Mouse (Mus musculus) cerebellum, postnatal 14 days (tissue): ENCODE measurements at regions not wholly inside any gene's neighbourhood (a gene's known extent, or its start where the extent isn't known, plus 50 kb on each side); places are given as distances from the start of the nearest gene placed in this dataset.

Source experiments
- DNase-seq, 2 experiments: peaks; one replicate each; pipeline ENCODE4 v3.0.0; 2021; ENCODE audit warnings: mixed read lengths in 2 of 2

DNA sequence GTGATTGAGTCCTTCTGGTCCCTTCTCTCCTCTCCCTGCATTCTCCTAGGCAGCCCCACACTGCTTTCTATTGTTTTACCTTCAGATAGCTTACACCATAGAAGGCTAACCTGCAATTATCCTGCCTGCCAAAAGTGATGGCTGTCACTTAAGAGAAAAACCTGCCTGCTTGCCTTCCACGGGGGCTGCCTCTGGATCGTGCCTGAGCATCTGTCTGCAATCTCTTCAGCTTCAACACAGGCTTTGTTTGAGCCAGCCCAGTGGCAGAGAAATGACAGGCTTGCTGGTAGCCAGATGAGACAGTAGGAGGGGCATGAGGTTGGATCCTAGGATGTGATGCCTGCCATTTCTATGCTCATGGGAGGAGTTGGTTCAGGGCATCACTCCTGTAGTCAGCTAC lies 345.2 kb upstream of the Tshz3 start:
- no peak for DNase-seq

DNA sequence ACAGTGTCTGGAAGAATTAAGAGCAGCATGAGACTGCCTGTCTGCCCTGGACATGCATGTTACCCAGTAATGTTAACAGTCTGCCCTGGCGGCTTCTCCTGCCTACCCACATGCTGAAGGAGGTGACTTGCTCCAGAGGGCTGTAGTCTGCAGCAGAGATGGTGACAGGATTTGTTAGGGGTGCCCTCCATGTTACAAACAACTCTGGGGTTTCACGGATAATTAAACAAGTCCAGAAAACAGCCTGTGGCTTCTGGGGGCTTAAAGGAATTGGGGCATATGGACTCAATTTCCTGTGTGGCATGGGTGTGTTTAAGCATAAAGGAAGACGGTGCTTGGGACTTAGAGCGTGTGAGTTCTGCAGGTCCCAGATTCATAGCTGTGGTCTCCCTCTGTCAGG lies 347.3 kb upstream of the Tshz3 start:
- no peak for DNase-seq

DNA sequence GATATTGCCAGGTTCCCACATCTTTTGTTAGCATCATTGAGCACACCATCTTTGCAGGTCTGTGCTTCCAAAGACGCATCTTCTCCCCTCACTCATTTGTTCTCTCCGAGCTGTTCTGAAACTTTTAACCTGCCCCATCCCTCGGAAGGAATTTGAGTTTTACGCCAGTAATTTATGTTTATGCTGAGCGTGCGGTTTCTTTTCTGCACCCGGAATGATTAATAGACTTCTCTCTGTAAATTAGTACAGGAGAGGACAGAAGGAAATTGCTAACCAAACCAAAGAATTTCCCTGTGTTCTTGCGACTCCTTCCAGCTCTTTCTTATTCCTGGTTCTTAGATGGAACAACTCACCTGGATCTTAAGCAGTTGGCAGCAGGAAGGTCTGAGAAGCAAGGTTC lies 349.7 kb upstream of the Tshz3 start:
- DNase-seq, result no peak

DNA sequence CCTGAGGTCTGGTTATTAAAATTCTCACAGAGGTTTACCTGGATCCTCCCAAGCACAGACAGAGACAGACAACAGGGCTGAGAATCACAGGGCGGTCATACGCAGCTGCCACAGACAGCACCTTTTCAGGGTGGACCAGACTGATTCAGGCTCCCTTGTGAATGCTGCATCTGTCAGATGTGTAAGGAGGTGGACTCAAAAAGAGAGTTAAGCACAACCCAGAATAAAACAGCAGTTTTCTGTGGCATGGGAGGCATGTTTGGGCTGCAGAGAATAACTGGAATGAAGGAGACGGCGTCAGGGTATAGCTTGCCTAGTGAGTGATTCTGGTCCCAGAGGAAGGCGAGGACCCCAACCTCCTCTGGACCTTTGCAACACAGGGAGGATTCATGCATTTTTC lies 363.1 kb upstream of the Tshz3 start:
- DNase-seq, result no peak

DNA sequence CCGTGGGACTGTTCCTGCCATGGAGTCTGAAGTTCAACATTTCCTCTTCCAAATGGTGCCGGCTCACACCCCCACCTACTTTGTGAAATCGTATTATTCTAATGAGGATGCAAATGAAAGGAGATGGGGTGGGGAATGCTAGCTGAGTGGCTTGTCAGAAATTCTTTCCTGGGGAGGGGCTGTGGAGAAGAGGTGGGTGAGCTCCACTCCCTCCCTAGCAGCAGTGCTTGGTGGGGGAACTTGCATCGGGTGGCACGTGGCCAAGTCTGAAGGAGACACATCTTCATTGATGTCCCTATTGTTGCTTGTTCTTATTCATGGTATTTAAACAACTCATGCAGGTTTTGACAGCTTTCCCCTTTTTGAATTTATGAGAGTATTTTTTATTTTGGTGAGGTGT lies 363.8 kb upstream of the Tshz3 start:
- DNase-seq, result peak in 1 of 2 experiments; percentile 18

DNA sequence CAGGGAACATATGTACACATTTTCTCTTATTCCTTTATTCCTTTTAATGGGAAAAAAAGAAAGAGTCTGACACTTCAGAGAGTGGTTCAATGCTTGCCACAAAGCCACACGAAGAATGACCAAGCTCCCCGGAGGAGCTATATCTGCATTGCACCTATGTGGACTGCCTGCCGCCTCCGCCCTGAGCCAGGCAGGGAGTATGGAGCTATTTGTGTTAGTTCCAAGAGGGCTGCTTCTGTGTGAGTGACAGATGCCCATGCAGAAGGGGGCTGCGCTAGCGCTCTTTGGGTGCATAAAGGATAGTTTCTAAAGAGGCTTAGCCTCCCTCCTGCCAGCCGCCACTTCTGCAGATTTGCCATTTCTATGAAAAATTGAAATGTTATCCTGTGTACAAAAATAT lies 365.3 kb upstream of the Tshz3 start:
- DNase-seq, result no peak

DNA sequence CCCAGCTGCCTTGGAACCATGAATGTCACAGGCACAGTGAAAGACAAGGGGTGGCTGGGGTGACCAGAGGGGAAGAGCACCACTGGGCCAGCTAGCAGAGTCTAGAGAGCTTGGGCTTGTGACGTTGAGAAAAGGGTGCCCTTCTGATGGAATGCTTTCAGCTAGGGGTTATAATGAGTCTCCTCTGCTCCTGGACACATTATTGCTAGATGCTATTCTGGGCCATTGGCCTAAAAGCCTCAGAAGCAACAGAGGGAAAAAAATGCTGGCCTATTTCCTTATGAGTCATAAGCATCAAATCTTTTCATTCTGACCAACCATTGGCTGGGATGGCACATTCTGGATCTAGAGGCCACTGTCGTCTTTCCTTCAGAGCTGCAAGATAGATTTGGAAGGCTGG lies 369.8 kb upstream of the Tshz3 start:
- no peak for DNase-seq

DNA sequence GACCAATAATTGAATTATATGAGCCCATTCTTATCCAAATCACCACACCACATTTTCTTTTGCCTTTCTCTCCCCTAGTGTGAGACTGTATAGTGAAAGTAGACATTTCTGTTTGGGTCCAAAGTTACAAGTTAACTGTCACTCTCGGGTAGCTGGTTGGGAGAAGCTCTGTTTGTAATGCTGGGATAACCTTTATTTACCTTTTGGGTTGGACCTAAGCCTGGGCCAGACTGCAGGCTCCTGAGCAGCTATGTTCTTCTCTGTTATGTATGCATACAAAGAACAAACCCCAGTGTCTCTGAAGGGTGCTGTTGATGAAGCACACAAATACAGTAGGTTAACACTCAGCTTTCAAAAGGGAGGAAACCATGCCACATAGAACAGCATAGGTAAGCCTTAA lies 373.9 kb upstream of the Tshz3 start:
- DNase-seq, result no peak

DNA sequence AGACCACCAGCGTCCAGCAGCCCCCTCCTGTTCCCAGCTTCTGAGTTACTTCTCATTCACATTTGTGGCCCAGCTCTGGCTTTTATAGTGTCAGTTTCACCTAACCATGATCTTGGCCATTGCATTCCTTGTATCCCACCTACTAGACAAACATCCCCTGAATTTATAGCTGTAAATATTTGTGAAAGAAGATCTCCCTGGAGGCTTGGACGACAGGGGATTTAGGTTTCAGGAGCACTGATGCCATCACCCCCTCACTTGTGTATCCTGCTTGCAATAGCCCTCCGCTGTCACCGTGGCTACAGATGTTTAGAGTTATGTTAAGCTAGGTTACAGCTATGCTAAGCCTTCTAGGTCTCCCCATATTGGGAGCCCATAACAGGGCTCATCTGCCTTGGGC lies 375.7 kb upstream of the Tshz3 start:
- DNase-seq, result no peak

DNA sequence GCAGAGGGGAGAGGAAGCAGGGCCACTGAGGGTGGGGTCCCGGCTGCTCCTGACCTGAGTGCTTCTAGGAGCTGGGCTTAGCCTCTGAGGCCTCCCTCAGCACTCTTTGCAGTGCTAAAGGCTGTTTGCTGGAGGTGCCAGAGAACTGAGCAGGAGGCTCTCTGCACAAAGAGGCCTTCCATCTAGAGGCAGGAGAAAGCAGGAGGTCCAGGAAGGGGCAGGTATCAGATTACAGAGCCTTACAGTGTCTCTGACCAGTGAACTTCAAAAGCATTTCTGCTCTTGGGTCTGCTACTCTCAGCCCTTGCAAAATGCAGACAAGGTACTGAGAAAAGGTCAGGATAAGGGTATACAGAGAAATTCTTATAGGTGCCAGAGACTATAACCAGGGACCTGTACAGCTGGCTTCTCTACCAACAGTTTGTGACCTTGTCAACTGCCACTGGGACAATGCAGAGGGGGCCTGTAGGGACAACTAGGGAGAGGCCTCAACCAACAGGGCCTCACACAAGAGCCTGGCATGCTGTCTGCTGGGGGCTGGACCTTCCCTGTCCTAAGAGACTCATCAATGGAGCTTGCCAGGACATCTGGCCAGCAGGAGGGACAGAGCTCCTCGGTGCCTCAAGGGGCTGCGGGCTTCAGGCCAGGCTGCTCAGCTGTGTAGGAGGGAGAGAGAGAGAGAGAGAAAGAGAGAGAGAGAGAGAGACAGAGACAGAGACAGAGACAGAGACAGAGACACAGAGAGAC lies 380.3 kb upstream of the Tshz3 start:
- DNase-seq, result no peak

DNA sequence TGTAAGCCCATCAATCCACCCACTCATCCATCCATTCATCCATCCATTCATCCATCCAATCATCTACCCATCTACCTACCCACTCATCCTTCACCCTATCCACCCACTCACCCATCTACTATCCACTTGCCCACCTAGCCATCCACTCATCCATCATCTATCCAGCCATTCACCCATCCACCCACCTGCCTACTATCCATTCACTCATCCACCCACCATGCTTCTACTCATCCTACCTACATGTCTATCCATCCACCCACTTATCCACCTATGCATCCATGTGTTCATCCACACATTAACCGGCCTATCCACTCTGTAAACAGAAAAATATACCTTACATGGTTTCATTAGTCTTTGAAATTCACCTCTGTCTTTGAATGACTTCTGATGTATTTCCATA lies 384.2 kb upstream of the Tshz3 start:
- no peak for DNase-seq

DNA sequence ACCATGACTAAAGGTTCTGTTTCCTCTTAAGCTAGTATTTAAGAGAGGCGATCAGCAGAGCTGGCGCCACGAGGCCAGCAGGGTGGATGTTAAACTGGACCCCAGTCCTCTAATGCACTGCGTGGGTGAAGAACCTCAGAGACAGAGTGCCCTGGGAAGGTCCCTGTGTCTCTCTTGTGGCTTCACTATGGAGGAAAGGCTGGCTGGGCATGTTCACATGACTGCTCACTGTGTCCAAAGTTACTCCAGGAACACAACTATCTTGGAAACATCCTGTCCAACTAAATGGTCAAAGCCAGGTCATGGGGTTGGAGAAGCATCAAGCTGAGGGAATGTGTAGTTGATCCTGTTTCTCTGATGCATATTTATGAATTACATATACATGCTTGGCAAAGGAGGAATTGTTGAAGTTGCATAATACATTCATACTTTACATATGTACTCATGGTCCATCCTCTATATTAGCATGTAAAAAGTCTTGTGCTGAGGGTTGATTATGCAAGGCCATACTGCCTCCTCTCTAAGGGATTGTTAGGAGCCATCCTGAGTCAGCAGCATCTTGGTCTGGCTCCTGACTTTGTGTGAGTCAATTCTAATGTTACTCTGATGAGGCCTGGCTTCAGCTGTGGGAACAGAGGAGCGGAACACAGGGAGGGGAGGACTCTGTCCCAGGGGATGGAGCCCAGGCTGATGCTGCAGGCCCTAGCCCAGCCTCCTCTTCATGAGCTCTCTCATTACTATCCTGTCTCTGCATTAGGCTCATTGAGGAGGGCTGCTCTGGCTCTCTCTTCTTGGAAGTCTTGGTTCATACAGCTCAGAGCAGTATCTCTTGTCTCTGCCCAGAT lies 387.9 kb upstream of the Tshz3 start:
- no peak for DNase-seq

DNA sequence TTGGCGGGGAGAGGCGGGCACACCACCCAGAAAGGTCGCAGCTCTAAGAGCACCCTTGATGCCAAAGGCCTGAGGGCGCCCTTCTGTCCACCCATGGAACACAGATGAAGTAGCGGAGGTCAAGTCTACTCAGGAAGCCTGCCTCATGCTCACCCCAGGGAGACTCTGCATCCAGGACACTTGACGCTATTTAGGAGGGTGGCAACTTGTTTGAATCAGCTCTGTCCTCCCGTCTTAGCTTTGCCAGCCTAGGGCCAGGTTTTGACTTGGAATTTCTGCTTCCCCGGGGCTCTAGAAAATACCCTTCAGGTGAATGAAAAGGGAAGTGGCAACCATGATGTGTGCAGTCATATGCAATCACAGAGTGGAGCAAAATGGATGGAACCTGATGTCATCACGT lies 389.2 kb upstream of the Tshz3 start:
- DNase-seq, result no peak

DNA sequence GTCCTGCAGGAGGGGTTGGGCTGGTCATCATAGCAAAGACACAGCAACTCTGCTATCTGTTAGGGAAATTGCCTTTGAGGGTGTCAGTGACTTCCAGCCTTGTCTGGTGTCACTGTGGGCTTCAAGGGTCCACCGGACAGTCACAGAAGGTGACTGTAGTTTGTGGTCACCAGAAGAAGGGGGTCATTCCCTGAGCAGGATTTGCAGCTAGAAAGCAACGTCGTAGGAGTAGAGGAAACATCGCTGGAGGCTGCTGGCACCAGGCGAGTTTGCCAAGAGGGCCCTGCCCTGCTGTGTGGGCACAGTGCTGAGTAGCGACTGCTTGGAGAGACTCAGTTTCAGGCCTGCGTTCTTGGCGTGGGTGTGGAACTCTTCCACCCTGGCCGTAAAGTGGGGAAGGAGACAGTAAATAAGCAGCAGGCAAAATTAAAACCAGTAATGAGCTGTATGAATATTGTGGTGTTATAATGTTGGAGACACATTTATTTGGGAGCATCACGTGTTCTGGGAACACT lies 389.8 kb upstream of the Tshz3 start:
- no peak for DNase-seq

DNA sequence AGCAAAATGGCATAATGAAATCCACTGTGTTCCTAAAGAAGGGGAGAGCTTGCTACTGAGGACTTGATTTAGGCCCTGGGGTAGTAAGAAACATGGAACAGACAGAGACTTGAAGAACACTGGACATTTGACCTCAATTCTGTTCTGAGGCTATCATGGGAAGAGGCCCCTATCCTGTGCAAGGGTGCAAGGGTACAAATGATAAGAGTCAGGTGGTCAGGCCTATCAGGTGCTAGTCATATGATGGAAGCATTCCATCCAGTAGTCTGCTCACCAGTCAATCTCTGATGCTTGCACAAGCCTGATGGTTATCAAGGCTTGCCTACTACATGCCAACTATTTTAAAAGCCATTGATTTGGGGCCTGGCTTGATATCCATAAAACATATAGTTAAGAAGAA lies 420.6 kb upstream of the Tshz3 start:
- no peak for DNase-seq

DNA sequence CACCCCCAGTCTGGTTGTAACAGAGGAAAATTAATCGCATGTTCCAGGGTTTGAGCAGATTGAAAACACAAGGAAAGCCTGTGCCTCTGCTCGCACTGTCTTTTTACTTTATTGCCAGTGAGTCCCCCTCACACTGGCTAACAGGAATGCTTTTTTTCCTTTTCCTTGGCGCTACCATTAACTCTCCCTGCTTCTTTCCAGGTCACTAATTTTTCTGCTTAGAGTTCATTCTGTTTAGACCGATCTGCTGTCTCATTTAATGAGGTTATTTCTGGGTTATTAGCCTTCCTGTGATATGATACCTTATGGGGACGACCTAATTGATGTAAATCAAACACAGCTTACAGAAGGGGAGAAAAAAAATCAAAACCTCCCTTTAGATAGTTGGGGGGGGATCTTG lies 429.0 kb upstream of the Tshz3 start:
- no peak for DNase-seq

DNA sequence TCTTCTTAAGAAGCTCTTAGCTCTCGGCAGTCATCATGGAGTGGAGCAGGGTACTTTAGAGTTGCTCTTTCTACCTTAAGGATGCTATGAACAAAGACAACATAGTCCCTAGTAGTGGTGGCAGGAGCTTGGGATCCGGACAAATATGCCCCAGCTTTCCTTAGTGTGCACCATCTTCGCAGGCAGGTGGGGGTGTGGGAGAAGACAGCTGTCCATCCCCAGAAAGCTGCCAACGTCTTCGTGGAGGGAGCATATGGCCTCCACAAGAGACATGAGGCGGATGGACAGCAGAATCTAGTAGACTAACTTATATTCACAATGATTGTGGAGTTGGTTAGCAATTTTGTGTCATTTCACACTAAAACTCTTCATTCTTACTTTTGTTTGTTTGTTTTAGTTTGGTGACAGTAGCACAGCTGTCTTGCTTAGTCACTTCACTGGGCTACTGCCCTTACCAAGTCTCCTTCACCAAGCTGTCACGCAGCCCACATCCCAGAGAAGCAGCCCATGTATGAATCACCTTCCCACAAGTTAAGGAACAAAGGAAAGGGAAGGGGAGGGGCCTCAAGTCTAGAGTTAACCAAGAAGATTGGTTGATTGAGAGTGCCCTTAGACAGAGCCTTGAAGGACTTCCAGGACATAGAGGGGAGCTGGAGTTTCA lies 432.6 kb upstream of the Tshz3 start:
- DNase-seq, result peak; percentile 17

DNA sequence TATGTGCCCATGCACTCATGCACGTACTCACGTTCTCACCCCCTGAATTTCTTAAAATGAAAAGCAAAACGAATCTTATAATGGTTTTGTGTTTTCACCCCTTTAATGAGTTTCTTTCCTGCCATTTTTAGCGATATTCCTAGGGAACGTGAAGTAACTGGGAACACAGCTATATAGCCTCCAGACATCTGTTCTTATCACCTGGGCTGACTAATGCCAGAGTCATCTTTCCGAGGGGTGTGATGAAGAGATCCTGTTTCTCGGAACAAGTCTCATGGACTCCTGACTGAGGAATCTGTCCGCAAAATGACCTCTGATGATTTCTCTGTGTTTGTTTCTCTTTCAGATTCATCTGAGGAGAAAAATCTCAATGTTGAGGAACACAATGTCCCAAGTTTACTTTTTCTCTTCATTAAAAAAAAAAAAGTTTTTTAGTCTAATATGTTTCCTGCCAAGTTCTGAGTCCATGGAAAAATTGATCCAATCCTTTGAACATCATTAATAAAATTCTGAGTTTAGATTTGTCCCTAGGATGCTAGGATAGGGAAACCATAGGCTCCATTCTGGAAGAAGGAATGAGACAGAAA lies 435.7 kb upstream of the Tshz3 start:
- no peak for DNase-seq

DNA sequence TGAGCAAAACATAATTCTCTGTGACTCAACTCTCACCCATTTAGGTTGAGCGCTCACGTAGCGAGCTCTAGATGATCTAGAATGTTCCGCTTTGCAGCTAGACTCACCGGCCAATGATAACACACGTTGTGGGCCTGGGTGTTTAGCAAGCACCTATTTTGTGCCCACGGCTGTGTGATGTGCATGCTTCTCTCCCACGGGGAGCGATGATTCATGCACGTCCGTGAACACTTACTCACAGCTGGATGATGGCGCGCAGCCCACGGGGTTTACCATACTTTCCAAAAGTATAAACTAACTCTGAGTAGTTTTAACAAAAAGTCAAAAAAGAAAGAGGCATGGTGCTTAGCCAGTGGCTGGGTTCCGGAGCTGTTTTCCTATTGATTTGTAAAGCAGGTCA lies 440.8 kb upstream of the Tshz3 start:
- DNase-seq, result peak in 1 of 2 experiments; percentile 5

DNA sequence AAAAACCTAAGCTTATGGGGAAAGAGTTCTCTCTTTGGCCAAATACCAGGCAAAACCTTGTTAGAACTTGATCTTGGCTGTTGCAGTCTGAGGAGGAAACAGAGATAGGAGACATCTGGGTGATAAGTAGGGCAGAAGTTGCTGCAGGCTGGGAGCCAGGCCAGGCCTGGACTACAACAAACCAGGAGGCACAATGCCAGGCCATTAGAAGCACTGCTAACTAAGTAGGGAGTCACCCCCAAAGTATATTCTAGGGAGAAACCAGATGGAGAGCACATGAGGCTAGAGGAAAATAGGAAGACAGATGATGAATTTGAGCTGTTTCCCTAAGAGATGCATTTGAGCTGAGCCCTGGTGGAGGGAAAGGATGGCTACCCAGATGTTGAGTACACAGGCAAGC lies 444.6 kb upstream of the Zfp507 start:
- no peak for DNase-seq

DNA sequence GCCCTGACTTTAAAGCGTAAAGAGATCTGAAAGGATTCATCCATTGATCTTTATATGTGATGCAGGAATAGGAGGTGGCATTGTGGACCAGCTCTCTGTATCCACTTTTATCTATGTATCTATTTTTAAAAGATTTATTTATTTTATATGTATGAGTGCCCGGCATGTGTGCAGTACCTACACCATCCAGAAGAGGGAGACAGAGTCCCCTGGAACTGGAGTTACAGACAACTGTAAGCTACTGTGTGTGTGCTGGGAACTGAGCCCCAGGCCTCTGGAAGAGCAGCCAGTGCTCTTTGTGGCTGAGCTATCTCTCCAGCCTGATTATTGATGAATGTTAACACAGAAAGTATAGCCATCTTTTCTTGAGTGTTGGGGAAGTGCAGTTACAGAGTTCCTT lies 433.9 kb upstream of the Zfp507 start:
- DNase-seq, result no peak

DNA sequence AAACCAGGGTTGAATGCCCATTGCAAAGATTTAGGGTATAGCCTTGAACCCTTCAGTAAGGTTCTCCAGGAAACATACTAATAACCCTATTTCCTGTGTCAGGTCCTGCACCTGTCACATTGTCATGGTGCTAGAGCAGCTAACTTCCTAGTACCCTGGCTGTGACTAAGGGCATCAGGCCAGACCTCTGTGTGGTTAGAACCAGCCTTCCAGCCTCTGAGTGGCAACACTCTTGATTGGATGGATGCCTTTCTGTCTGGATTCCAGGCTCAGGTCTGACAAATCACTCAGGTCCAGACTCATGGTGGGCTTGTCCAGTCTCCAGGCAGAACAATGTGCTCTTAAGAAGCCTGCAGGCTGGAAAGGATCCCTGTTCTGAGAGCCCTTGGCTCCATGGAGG lies 426.2 kb upstream of the Zfp507 start:
- peak; percentile 46 to 54 for DNase-seq

DNA sequence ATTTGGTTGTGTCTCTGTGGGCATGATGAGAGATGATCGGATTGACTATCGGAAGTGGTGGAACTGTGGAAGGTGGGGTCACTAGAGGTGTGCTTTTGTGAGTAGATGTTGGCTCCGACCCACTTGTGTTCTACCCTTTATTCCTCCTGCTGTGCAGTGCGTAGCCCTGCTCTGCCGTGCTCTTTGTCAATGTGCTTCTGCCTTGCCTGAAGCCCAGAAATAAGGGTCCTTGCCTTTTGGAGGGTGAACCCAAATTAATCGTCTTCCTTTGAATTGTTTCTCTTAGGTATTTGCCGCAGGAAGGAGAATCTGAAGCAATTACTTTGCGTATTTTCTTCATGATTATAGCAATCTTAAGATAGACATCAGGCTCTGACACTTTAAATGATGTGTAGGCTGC lies 421.6 kb upstream of the Zfp507 start:
- no peak for DNase-seq
